Mouse (Mus musculus) urinary bladder, postnatal 10 days (tissue): ENCODE measurements around the gene Tmem87a.

Experiments used
- DNase-seq: peaks from one replicate; pipeline ENCODE4 v3.0.0; 2022; ENCODE audit warnings: low spot score

The Tmem87a gene

GRCm38 (mm10) chr2:120403986-120404822 lies at the start of gene Tmem87a:
Gene Tmem87a, minus strand, starts transcription at chr2:120404113.
- DNase-seq, result peak; percentile 77

GRCm38 (mm10) chr2:120452600-120452999 lies 48.7 kb upstream of the Tmem87a start:
- DNase-seq, result no peak

DNA sequence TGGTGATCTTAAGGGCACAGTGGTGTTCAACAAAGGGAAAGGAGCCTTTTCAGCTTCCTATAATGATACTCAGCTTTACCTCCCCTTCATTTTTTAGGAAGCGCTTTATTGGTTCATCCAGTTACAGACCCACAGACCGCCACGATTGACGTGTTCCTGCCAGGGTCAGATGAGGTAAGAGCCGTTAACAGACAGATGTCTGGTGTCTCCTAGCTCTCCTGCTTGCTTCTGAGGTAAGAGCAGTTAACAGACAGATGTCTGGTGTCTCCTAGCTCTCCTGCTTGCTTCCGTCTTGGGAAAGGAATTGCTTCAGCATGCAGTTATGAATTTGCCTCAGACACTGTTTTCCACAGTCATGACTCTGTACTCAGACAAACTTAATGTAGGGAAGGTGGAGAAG lies 46.8 kb upstream of the Tmem87a start:
- DNase-seq, result no peak

DNA sequence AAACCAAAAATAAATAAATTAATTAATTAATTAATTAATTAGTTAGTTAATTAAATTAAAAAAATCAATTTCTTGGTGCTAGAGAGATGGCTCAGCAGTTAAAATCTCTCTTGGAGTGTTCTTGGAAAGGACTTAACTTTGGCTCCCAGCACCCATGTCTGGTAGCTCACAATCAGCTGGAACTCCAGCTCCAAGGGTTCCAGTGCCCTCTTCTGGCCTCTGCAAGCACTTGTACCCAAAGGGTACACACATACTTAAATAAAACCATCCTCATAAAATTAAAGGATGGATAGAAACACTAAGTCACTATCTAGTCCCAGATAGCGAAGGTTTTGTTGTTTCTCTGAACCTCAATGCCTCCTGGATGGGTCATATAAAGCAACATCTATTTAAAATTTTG lies 43.4 kb upstream of the Tmem87a start:
- DNase-seq, result no peak

GRCm38 (mm10) chr2:120446373-120446772 lies 42.5 kb upstream of the Tmem87a start:
- DNase-seq, result no peak

GRCm38 (mm10) chr2:120444486-120444885 lies 40.6 kb upstream of the Tmem87a start:
- DNase-seq, result no peak

DNA sequence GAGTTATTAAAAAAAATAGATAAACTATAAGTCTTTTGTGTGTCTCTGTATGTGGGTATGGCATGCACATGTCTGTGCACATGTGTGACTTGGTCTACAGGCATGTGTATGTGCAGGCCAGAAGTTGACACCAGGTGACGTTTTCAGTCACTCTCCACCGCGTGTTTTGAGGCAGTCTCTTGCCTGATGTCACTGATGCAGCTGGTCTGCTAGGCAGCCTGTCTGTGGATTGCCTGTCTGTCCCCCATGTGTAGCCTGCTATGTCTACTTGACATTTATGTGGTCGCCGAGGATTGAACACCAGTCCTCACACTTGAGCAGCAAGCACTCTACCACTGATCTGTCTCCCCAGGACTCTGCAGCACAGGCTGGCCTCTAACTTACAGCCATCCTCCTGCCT lies 20.5 kb upstream of the Tmem87a start:
- no peak for DNase-seq

DNA sequence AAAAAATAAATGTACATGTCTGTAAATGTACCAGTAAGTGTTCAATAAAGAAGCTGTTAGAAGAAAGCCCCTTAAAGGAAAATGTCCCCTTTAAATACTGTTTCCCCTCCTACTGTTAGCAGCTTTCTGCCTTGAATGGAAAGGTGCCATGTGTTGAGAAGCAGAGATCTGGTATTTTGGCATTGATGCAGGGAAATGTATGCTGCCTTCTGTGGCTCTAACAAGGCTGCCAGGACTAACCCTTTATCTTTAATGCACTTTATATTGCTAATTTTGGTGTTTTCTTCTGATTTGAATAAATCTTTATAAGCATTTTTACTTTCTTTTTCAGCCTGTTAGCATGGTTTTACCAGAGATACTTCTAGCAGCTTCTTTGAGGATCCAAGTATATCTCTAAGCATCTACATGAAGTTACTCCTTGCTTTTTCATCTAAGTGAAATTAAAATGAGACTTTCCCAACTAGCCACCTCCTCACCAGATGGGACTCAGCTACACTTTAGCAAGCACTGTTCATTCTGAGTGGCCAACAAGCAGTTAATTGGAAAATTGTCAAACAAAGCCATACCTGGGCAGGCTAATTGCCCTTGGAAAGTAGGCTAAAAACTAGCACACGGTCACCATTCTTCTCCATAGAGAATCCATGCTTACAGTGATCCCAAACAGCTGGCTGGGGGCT lies 11.0 kb upstream of the Tmem87a start:
- no peak for DNase-seq

DNA sequence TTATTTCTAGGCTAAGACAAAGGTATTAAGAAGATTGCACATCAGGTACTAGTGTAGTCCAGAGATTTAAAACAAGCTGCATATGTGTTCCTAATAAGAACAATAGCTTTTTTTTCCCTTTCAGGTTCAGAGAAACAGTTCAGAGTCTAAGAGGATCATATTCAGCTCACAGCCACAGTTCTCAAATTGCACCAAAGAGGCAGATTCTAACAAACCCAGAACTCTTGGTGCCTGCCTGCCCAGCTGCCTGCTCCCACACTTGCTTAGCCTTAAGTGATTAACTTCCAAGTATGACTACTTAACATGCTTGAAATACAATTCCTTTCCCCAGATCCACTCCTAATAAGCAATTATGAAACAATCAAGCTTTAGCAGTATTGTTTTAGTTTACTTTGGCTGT lies 10.2 kb upstream of the Tmem87a start:
- DNase-seq, result no peak

DNA sequence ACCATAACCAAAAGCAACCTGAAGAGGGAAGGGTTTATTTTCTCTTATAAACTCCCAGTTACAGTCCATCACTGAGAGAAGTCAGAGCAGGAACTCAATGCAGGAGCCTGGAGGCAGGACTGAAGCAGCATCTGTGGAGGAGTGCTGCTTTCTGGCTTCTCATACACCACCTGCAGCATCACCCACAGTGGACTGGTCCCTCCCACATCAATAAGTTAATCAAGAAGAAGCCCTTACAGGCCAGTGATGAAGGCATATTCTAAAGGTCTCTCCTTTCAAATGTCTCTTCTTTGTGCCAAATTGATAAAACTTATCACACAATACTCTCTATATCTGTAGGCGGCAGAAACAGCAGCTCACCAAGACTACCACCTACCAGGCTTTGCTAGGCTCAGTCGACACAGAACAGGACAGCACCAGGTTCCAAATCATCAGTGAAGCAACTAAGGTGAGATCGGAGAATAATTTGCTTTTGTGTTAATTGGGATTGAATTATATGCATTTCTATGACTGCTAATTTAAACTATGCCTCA lies 7.2 kb upstream of the Tmem87a start:
- no peak for DNase-seq

DNA sequence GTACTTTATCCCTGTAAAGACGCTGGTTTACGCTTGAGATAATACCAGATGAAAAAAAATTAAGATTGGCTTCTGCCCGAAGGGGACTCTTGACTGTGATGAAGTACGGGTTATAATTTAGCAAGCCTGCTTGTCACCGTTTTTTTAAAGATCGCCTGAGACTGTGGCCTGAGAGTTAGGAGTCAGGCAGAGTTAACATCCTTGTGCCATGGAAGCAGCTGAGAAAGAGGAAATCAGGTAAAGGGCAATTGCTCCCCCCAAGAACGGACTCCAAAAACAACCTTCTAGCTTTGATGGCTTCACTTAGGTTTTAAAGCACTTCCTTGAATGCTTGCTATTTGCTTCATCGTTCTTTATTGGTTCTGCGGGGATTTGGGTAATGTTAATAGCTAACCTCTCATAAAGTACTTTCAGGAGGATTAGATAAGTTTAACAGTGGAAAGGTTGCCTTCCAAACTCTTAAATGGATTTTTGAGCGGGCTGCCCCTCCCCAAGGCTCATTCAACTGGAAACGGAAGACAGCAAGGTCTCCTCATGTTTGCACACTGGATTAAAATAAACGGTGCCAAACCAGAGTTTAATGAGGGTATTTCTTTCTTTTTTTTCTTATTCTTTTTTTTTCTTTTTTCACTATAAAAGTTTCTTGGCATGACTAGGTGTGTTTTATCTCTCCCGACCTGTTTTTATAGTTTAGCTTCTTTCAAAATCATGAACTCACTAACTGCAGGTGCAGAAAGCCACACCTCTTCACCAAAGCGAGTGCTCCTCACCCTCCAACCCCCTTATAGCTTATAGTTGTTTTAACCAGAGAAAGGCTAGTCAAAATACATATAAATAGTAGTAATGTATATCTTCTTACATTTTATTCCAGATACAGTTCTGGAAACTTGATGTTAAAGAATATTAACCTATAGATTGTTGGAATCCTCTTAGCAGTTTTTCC lies 1.2 kb upstream of the Tmem87a start:
- DNase-seq, result no peak

GRCm38 (mm10) chr2:120403653-120403985 lies 294 bp downstream of the Tmem87a start, which contains the start of gene Ganc:
Gene Ganc, plus strand, starts transcription at chr2:120403896.
- DNase-seq, result peak; percentile 9

DNA sequence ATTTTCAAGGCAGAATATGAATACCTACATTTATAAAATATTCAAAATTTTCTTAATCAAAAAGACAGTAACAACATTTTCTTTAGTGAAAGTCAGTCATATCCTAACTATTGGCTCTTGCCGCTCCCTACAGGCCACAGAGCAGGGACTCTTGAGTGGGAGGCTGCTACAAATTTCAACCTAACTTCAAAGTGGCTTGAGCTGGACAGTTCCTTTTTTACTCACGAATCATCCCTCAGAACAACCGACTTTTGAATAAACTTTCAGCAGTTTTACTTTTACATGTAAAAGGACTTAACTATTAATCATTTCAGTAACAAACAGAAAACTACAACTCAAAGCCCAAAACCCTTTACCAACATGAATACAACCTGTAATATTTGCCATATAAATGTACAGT lies 1.1 kb downstream of the Tmem87a start:
- no peak for DNase-seq

DNA sequence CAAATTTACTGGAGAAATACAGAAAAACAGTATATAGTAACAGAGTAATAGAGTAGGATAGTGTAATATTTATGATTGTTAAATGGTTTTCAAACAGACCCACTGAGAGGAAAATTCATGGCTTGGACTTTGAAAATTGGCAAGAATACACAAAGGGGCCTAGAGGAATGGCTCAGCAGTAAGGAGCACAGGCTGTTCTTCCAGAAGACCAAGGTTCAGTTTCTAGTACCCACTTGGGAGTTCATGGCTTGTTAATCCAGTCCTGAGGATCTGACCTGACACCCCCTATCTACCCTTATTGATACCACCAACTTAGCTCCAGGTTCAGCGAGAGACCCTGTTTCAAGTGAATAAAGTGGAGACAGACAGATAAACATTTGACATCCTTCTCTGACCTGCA lies 6.0 kb downstream of the Tmem87a start:
- DNase-seq, result no peak

DNA sequence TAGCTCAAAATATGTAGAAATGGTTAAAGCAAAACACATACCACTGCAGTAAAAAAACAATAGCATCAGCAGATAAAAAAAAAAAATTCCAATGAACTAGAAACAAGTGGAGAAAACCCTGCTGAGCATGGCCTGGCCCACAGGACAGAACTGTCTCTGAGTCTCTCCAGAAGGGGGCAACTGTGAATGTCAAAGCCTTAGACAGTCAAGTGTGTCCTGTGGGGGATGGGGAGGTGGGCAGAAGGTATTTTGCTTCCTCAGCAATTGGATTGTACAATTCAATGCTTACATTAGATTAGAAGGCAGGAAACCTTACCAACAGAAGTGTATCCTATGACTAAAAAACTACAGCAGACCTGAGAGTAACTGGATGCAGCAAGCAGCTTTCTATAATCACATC lies 11.5 kb downstream of the Tmem87a start:
- no peak for DNase-seq

DNA sequence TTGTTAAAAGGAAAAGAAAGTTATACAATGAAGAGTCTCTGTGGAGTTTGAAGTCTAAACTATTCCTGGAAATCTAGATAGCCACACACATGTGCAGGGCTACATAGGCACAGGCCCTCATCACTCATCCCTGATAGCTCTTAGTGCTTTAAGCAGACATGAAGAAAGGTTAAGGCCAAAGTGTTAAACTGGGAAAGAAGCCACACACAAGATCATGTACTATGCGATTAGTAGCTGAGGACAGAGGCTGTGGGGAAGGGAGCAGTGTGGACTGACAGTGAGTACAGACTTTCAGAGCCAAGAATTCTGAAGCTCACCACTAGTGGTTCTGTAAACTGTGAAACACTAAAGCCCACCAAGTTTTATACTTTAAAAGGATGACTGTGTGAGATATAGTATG lies 13.0 kb downstream of the Tmem87a start:
- no peak for DNase-seq

DNA sequence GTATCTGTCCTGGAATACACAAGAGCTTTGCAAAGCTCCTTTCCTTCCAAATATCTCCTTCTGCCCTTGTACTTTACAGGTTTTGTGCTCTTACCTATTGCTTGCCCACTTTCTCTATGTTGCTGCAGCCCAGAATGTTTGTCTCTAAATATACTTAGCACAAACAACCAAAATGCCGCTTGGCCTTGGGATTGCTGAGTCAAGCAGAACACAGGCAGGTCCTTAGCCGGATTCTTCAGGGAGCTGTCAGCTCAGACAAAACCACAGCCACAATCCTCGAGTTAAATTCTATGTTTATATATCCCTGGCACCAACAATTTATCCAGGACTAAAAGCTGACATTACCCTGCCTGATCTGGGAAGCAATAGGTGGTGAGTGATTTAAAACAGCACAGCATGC lies 14.5 kb downstream of the Tmem87a start:
- DNase-seq, result no peak

- no peak for DNase-seq
These were observed 16.6 kb downstream of the Tmem87a start for GRCm38 (mm10) chr2:120387291-120387690.

DNA sequence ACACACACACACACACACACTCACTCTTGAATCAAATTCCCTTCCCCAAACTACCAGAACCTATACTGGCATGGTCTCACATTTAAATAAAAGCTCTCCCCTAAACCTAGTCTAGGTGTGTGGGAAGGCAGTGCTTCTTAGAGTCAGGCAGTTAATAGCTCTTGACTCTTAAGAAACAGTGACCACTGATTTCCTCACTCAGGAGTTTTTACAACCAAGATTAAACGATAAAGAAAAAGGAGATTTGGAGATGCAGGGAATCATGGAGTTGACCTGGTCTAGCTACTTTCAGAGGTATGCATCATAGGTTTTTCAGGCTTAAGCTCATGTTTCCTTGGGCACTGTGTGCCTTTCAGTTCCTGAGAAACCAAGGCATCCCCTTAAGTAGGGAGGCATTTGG lies 17.6 kb downstream of the Tmem87a start:
- no peak for DNase-seq

DNA sequence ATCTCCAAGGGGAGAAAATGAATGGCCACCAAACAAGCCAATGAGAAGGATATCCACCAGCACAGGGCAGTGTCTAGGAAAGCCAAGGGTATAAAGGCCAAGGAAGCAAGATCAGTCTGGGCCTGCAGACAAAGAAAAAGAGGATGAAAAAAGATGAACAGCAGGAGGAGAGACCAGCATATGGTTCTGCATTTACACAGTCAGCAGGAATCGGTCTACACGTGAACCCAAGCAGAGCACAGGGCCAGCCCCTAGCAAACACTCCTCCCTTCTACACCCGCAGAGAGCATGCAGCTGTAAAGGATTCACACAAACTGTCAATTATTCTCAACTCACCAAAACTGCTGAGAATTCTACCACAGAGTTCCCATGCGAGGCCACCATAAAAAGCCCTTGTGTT lies 30.1 kb downstream of the Tmem87a start:
- DNase-seq, result no peak

DNA sequence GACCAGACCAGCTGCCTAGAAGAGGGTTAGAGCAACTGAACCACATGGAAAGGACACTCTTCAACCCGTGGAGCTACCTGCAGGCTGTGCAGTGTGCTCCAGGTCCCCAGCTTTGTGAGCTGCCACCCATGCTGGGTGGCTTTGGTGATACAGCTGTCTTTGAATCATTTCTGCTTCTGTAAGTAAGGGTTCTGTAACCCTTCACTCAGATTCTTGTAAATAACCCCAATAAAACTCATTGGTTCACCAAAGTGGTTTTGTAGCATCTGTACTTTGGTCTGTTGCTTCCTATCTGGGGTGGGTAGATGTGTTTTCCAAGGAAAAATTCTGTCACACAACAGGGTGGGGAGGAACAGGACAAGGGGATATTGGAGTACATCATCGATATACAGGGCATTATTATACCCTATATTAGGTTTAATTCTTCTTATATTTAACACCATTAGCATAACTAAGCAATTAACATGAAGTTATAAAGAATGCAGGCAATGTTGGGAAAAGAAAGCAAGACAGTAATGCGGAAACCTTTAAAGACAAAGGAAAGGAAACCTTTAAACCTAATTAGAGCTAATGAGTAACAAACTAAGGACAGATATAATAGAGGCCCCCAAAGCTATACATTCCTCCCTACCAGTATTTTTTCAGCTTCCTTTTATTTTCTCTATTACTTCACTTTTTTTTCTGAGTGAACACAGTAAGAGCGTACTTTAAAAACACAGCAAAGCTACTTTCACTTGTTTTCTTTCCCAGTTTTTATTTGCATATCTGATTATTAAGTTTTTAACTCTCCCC lies 36.3 kb downstream of the Tmem87a start:
- no peak for DNase-seq

GRCm38 (mm10) chr2:120366501-120366900 lies 37.4 kb downstream of the Tmem87a start:
- DNase-seq, result no peak
